Mouse (Mus musculus) kidney, postnatal 0 days (tissue): ENCODE measurements around the gene Igsf11. TPM values are rescaled to one million over a fixed set of nuclear protein-coding genes. Genes with fewer than 3 reads are reported as not detected.

Experiments used
- ATAC-seq: fragments of 200-750 bp; cut with Nextera tagmentation; replicated peaks from 2 replicates; pipeline ENCODE4 v1.8.0; 2017; ENCODE audit warnings: low read depth, moderate number of reproducible peaks, moderate TSS enrichment, moderate library complexity; ENCODE audit not compliant: low FRiP score
- DNase-seq: peaks from one replicate; pipeline ENCODE4 v3.0.0-alpha.2; 2016; ENCODE audit warnings: low spot score
- H3K27ac ChIP-seq: fragments of 300-500 bp; sonication (generic); 2 replicates; pipeline ENCODE4 v1.5.1; 2014; ENCODE audit warnings: mild to moderate bottlenecking
- H3K27me3 ChIP-seq: fragments of 300-500 bp; sonication (generic); 2 replicates; pipeline ENCODE4 v1.6.1; 2014; ENCODE audit warnings: low read length, mixed read lengths; ENCODE audit not compliant: insufficient read depth
- H3K36me3 ChIP-seq: fragments of 300-500 bp; sonication (generic); 2 replicates; pipeline ENCODE4 v1.6.1; 2014; ENCODE audit warnings: low read length, mixed read lengths; ENCODE audit not compliant: insufficient read depth
- H3K4me1 ChIP-seq: fragments of 300-500 bp; sonication (generic); replicated peaks from 2 replicates; pipeline ENCODE4 v1.6.1; 2014; ENCODE audit warnings: antibody characterized with exemption, low read length, mixed read lengths; ENCODE audit not compliant: insufficient read depth
- H3K4me2 ChIP-seq: fragments of 300-500 bp; sonication (generic); 2 replicates; pipeline ENCODE4 v1.6.1; 2014; ENCODE audit warnings: mild to moderate bottlenecking, low read length, moderate library complexity, mixed read lengths
- H3K4me3 ChIP-seq: fragments of 300-500 bp; sonication (generic); replicated peaks from 2 replicates; pipeline ENCODE4 v1.5.1; 2014; ENCODE audit warnings: low read depth, low read length
- H3K9ac ChIP-seq: fragments of 300-500 bp; sonication (generic); 2 replicates; pipeline ENCODE4 v1.6.1; 2014; ENCODE audit warnings: low read depth, low read length
- H3K9me3 ChIP-seq: fragments of 300-500 bp; sonication (generic); replicated peaks from 2 replicates; pipeline ENCODE4 v1.6.1; 2016; ENCODE audit warnings: low read length, inconsistent platforms, mixed read lengths
- CTCF ChIP-seq: IDR thresholded peaks from 2 replicates; pipeline ENCODE4 v1.5.1; 2016; ENCODE audit warnings: antibody characterized with exemption, low read depth, mild to moderate bottlenecking, moderate library complexity
- WGBS: fragments of 180-500 bp; shearing (Covaris S2); extraction: QIAGEN DNeasy Blood & Tissue Kit; methylation state at CpG from one replicate; pipeline ENCODE4 v1.1.7; 2014; 5-methylcytosine and 5-hydroxymethylcytosine counted together
- polyA plus RNA-seq: library from polyadenylated mRNA; unstranded; fragments of >200 nt; fragmentation: Nextera tagmentation; extraction: Ambion mirVana; gene quantifications from 2 replicates; pipeline ENCODE4 v1.2.1, GENCODE M21; 2015

Igsf11 gene
- polyA plus RNA-seq, 1 experiment from 2014 or later: 7.1 TPM

- H3K4me3 ChIP-seq: no peak overlapping the region
- no peak overlapping the region for H3K4me2 ChIP-seq
- H3K9me3 ChIP-seq: no peaks in the 10 kb centered on the region
- no peaks in the 10 kb centered on the region for H3K36me3 ChIP-seq
- no peak overlapping the region for H3K27ac ChIP-seq
- H3K27me3 ChIP-seq: no peaks in the 10 kb centered on the region
- DNase-seq (no peak), ATAC-seq (no peak)
- no peak overlapping the region for H3K9ac ChIP-seq
- peak; percentile 35 for TF ChIP-seq CTCF
- WGBS: 95% methylated on average over 3 of the region's 3 CpGs
- no peaks in the 10 kb centered on the region for H3K4me1 ChIP-seq
Measured at GRCm38 (mm10) chr16:38952881-38953280, 60.4 kb downstream of the Igsf11 start.

GRCm38 (mm10) chr16:38953821-38954220, 61.4 kb downstream of the Igsf11 start:
- Histone ChIP-seq H3K9ac (no peak overlapping the region), H3K9me3 (no peaks in the 10 kb centered on the region), H3K36me3 (no peaks in the 10 kb centered on the region), H3K4me1 (no peaks in the 10 kb centered on the region), H3K4me2 (no peak overlapping the region), H3K27ac (no peak overlapping the region), H3K27me3 (no peaks in the 10 kb centered on the region), H3K4me3 (no peak overlapping the region)
- 87% methylated on average over 6 of the region's 6 CpGs for WGBS
- TF ChIP-seq CTCF: no peak
- no peak for DNase-seq
- ATAC-seq: no peak

- DNase-seq: no peak
- Histone ChIP-seq H3K4me2 (no peak overlapping the region), H3K27ac (no peak overlapping the region), H3K27me3 (no peaks in the 10 kb centered on the region), H3K9ac (no peak overlapping the region), H3K36me3 (no peaks in the 10 kb centered on the region), H3K9me3 (no peaks in the 10 kb centered on the region), H3K4me1 (no peaks in the 10 kb centered on the region), H3K4me3 (no peak overlapping the region)
- 86% methylated on average over 16 of the region's 16 CpGs for WGBS
- no peak for TF ChIP-seq CTCF
- no peak for ATAC-seq
Measured at GRCm38 (mm10) chr16:38954501-38955288, 62.2 kb downstream of the Igsf11 start.

DNA sequence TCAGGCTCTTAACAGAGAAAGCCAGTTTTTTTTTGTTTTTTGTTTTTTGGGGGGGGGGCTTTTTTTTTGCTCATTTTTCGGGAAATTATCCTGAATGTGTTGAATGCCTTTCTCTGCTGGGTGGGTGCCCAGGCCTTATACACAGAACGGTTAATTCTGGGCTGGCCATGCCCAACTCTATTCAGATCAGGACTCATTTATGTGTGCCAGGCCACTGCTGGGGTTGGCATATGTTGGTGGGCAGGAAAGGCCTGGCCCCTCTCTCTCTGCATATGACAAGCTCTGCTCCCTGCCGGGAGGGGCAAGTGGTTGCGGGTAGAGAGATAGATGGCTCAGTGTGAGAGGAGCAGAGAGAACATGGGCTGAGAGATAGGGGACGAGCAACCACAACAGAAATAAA, 62.8 kb downstream of the Igsf11 start:
- no peaks in the 10 kb centered on the region for H3K36me3 ChIP-seq
- ATAC-seq (no peak), DNase-seq (no peak)
- no peak overlapping the region for H3K4me2 ChIP-seq
- no peaks in the 10 kb centered on the region for H3K27me3 ChIP-seq
- no peak overlapping the region for H3K4me3 ChIP-seq
- H3K9ac ChIP-seq: no peak overlapping the region
- H3K27ac ChIP-seq: no peak overlapping the region
- H3K4me1 ChIP-seq: no peaks in the 10 kb centered on the region
- TF ChIP-seq CTCF: no peak
- WGBS: 90% methylated on average over 5 of the region's 5 CpGs
- no peaks in the 10 kb centered on the region for H3K9me3 ChIP-seq

DNA sequence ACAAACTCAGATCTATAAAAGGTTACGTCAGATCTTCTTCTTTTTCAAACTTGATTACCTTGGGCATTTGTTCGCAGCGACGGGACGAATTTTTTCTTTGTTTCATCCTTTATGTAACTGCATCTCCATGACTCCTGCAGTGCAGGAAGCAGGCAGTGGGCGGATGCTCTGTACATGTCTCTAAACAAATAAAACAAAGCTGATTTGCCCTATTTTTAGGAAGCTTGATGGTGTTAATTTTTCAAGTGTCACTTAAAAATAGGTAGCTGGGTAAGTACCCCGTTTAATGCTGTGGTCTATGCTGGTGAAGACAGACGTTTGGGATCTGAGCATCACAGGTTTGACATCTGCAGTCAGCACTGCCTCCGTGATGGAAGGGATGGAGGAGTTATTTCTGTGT, 66.3 kb downstream of the Igsf11 start:
- Histone ChIP-seq H3K9me3 (no peaks in the 10 kb centered on the region), H3K4me3 (no peak overlapping the region), H3K9ac (no peak overlapping the region), H3K27ac (no peak overlapping the region), H3K4me2 (no peak overlapping the region), H3K27me3 (no peaks in the 10 kb centered on the region), H3K4me1 (no peaks in the 10 kb centered on the region), H3K36me3 (no peaks in the 10 kb centered on the region)
- ATAC-seq (no peak), DNase-seq (no peak)
- 69% methylated on average over 9 of the region's 9 CpGs for WGBS
- TF ChIP-seq CTCF: no peak

- 61% methylated on average over 8 of the region's 8 CpGs for WGBS
- Histone ChIP-seq H3K27me3 (no peaks in the 10 kb centered on the region), H3K9ac (no peak overlapping the region), H3K4me2 (no peak overlapping the region), H3K9me3 (no peaks in the 10 kb centered on the region), H3K4me3 (no peak overlapping the region), H3K4me1 (no peaks in the 10 kb centered on the region), H3K36me3 (no peaks in the 10 kb centered on the region), H3K27ac (no peak overlapping the region)
- ATAC-seq (no peak), DNase-seq (no peak)
- no peak for TF ChIP-seq CTCF
Measured at GRCm38 (mm10) chr16:38960550-38960949, 68.1 kb downstream of the Igsf11 start.

DNA sequence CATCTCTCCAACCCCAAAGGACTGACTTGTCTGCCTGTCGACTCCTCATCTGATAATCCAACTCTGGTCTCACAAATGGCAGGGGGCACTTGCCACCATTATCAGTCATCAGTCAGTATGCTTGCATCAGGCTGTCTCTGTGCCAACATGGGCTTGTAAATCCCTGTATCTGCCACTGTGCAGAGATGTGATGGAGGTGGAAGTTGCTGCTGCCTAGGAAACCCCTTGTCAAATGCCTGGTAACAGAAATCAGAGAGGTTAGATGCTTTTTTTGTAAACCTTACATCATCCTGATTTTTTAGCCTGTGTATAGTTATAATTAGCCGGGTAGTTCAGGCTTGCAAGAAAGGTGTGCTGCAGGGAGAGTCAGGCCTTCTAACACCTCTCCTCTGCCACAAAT, 69.4 kb downstream of the Igsf11 start:
- H3K27ac ChIP-seq: no peak overlapping the region
- no peaks in the 10 kb centered on the region for H3K27me3 ChIP-seq
- DNase-seq: no peak
- WGBS: 88% methylated on average over 2 of the region's 2 CpGs
- H3K36me3 ChIP-seq: no peaks in the 10 kb centered on the region
- H3K4me1 ChIP-seq: no peaks in the 10 kb centered on the region
- no peak overlapping the region for H3K9ac ChIP-seq
- no peak for TF ChIP-seq CTCF
- no peak overlapping the region for H3K4me3 ChIP-seq
- no peaks in the 10 kb centered on the region for H3K9me3 ChIP-seq
- ATAC-seq: no peak
- no peak overlapping the region for H3K4me2 ChIP-seq
